Mouse (Mus musculus) spleen, adult 2 months (tissue): Measurements from ENCODE around the gene Gipc1.

ENCODE experiments used
- CTCF ChIP-seq: fragments of 200-500 bp; IDR thresholded peaks from 2 replicates; pipeline ENCODE4 v1.5.1; 2011; ENCODE audit warnings: mild to moderate bottlenecking, inconsistent platforms; ENCODE audit not compliant: insufficient read depth, insufficient read length, insufficient replicate concordance; ENCODE audit errors: extremely low read depth
- POLR2A ChIP-seq: fragments of 200-500 bp; IDR thresholded peaks from 2 replicates; pipeline ENCODE4 v1.6.1; 2011; ENCODE audit warnings: low read depth, low read length, inconsistent platforms

DNA sequence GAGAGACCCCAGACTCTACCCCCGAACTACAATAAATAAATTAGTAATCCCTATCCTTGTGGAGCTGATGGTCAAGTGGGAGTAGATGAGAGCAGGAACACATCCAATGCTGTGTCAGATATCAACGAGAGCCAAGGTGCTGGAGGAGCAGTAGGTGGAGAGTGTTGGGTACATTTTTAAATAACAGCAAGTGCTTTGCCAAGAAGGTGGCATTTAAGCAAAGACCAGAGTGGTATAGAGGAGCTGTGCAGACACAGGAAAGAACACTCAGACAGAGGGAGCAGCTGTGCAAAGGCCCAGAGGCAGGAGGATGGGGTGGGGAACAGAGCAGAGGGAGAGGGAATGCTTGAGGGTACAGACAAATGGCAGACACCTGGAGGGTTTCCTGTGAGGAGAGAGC, 35.4 kb upstream of the Gipc1 start:
- TF ChIP-seq POLR2A (no peak), CTCF (no peak)
